Mouse (Mus musculus): Measurements from ENCODE around the gene Grasp. TPM values are rescaled to one million over a fixed set of nuclear protein-coding genes. Genes with fewer than 3 reads are reported as not detected.

Gene Grasp
- polyA plus RNA-seq, 1 experiment from 2014 or later = 7.9 TPM

DNA sequence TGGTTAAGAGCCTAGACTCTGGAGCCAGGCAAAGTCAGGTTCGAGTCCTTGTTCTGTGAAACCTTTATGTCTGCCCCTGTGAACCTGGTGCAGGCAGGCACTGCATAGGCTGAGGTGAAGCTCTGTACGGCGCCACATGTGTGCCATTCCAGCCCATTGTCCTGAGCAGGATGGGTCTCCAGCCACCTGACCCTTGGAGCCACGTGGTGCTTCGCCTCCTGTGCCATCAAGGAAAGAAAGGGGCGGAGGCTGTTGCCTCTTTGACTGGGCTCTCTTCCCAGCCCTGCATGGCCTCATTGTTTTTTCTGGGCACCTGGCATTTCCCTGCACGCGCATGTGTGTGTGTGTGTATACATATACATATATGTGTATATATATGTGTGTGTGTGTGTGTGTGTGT is 15.8 kb downstream of the Grasp start:
- no peak overlapping the region for H3K4me3 ChIP-seq (replicated peaks)
- H3K4me1 ChIP-seq (replicated peaks) = peaks cover 34% of the 10 kb centered on the region
- no peaks in the 10 kb centered on the region for H3K36me3 ChIP-seq
- ATAC-seq (ENCODE audit: insufficient number of reproducible peaks, insufficient read depth, low FRiP score, low TSS enrichment, low read depth) = no peak
- H3K27ac ChIP-seq = no peak overlapping the region
- peaks cover 9% of the 10 kb centered on the region for H3K27me3 ChIP-seq
- WGBS = 61% methylated on average over 8 of the region's 8 CpGs
- H3K9ac ChIP-seq (replicated peaks) = no peak overlapping the region
- no peaks in the 10 kb centered on the region for H3K9me3 ChIP-seq
- H3K4me2 ChIP-seq = no peak overlapping the region

DNA sequence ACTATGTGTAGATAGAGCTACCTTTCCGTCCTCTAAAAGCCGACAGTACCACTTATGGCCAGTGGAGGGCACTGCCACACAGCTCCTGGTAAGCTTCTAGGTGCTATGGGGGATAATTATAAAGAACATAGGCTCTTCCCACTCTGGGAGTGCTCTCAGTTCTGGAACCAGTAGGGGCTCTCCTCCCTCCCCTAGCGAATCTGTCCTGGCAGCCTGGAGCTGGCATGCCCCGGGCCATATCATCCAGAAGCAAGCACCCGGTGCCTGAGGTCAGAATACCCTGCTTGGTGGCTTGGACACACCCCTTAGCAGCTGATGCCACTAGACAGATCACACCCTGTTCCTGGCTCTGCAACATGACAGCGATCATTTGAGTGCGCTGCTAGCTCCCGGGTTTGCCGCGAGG is 16.8 kb downstream of the Grasp start:
- no peak overlapping the region for H3K27ac ChIP-seq
- no peaks in the 10 kb centered on the region for H3K9me3 ChIP-seq
- H3K4me3 ChIP-seq (replicated peaks) = no peak overlapping the region; the same call in 1 of the 2 replicates
- peaks cover 9% of the 10 kb centered on the region for H3K27me3 ChIP-seq
- no peak; the same call in 1 of the 2 replicates for ATAC-seq (ENCODE audit: insufficient number of reproducible peaks, insufficient read depth, low FRiP score, low TSS enrichment, low read depth)
- H3K4me2 ChIP-seq = peak overlapping the region; percentile 37
- H3K9ac ChIP-seq (replicated peaks) = no peak overlapping the region
- no peaks in the 10 kb centered on the region for H3K36me3 ChIP-seq
- peaks cover 25% of the 10 kb centered on the region for H3K4me1 ChIP-seq (replicated peaks)
- 9% methylated on average over 10 of the region's 10 CpGs for WGBS

DNA sequence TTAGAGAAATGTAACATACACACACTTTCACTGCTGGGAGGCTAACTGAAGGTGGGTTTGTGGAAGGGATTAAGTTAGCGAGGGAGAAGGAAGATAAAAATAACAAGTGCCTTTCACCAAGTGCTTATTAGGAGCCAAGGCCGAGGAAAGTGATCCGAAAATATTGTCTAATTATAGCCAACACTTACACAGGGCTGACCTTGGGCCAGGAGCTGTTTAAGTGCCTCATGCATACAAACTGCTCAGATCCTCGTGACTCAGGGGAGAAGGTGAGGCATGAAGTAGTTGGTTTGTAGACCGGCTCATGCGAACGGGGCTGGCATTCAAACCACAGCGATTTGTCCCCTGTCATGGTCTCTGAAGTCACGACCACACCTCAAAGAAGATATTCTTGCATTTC is 17.2 kb downstream of the Grasp start:
- H3K4me3 ChIP-seq (replicated peaks) = no peak overlapping the region
- H3K9me3 ChIP-seq = no peaks in the 10 kb centered on the region
- no peak for ATAC-seq (ENCODE audit: insufficient number of reproducible peaks, insufficient read depth, low FRiP score, low TSS enrichment, low read depth)
- 56% methylated on average over 9 of the region's 9 CpGs for WGBS
- H3K27ac ChIP-seq = no peak overlapping the region
- no peak overlapping the region for H3K9ac ChIP-seq (replicated peaks)
- H3K36me3 ChIP-seq = no peaks in the 10 kb centered on the region
- peaks cover 9% of the 10 kb centered on the region for H3K27me3 ChIP-seq
- H3K4me1 ChIP-seq (replicated peaks) = peaks cover 23% of the 10 kb centered on the region
- H3K4me2 ChIP-seq = peak overlapping the region; percentile 37

DNA sequence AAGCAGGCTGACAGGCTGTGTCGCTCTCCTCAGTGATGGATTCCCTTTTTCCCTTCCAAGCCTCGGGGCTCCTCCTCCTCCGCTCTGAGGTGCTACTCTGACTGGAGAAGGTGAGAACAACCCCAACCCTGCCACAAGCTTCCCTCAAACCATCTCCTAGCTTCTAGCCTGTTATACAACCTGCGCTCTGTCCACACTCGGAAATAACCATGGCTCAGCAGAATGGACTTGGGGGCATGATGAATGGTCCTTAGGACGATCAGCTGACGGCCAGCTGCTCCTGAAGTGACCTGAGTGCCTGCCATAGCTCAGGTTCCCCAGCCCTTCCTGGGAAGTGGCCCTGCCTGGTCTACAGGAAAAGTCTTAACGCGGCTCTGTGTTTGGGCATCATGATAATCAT is 17.9 kb downstream of the Grasp start:
- Histone ChIP-seq H3K9me3 (no peaks in the 10 kb centered on the region), H3K27me3 (peaks cover 9% of the 10 kb centered on the region), H3K9ac (replicated peaks) (no peak overlapping the region), H3K27ac (no peak overlapping the region), H3K4me1 (replicated peaks) (peaks cover 24% of the 10 kb centered on the region), H3K36me3 (no peaks in the 10 kb centered on the region), H3K4me2 (no peak overlapping the region), H3K4me3 (replicated peaks) (no peak overlapping the region)
- WGBS = 61% methylated on average over 9 of the region's 9 CpGs
- ATAC-seq (ENCODE audit: insufficient number of reproducible peaks, insufficient read depth, low FRiP score, low TSS enrichment, low read depth) = no peak

DNA sequence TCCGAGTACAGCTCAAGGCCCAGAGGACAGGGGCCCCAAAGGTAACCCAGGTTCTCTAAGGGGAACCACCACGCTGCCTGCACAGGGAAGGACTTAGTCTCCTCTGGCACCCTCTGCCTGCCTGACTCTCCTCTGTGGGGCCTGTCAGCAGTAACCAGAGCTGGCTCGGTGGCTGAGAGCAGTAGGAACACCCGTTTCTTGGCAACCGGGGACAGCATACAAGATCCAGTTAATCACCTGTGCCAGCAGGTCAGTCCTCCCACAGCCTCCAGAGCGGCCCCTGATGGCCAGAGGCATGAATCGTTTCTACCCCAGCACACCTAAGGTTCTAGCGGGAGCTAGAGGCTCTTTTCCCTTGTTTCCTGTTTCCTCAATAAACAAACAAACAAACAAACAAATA is 18.7 kb downstream of the Grasp start:
- Histone ChIP-seq H3K27me3 (peaks cover 9% of the 10 kb centered on the region), H3K9ac (replicated peaks) (no peak overlapping the region), H3K27ac (no peak overlapping the region), H3K36me3 (no peaks in the 10 kb centered on the region), H3K4me3 (replicated peaks) (no peak overlapping the region), H3K4me2 (no peak overlapping the region), H3K9me3 (no peaks in the 10 kb centered on the region), H3K4me1 (replicated peaks) (peaks cover 29% of the 10 kb centered on the region)
- WGBS = 19% methylated on average over 8 of the region's 8 CpGs
- no peak for ATAC-seq (ENCODE audit: insufficient number of reproducible peaks, insufficient read depth, low FRiP score, low TSS enrichment, low read depth)

DNA sequence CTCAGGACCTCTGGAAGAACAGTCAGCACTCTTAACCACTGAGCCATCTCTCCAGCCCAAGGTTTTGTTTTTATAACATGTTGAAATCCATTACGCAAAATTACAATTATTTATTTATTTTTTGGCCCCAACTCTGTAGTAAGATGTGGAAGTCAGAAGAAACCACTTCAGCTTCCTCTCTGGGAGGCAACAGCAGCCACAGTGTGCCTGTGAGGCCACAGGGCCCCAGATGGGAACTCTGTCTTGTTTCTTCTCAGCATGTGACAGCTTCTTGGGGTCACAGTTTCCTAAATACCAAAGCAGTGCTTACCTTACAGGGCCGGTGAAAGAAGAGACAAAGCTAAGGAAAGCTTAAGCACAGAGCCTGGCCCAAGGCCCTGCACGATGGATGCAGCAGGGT is 20.0 kb downstream of the Grasp start:
- no peaks in the 10 kb centered on the region for H3K9me3 ChIP-seq
- H3K4me2 ChIP-seq = no peak overlapping the region
- H3K27ac ChIP-seq = no peak overlapping the region
- 71% methylated on average over 3 of the region's 3 CpGs for WGBS
- no peak overlapping the region for H3K9ac ChIP-seq (replicated peaks)
- no peak overlapping the region for H3K4me3 ChIP-seq (replicated peaks)
- H3K36me3 ChIP-seq = no peaks in the 10 kb centered on the region
- ATAC-seq (ENCODE audit: insufficient number of reproducible peaks, insufficient read depth, low FRiP score, low TSS enrichment, low read depth) = no peak
- peaks cover 1% of the 10 kb centered on the region; the same call in 1 of the 2 replicates for H3K27me3 ChIP-seq
- H3K4me1 ChIP-seq (replicated peaks) = peaks cover 31% of the 10 kb centered on the region

DNA sequence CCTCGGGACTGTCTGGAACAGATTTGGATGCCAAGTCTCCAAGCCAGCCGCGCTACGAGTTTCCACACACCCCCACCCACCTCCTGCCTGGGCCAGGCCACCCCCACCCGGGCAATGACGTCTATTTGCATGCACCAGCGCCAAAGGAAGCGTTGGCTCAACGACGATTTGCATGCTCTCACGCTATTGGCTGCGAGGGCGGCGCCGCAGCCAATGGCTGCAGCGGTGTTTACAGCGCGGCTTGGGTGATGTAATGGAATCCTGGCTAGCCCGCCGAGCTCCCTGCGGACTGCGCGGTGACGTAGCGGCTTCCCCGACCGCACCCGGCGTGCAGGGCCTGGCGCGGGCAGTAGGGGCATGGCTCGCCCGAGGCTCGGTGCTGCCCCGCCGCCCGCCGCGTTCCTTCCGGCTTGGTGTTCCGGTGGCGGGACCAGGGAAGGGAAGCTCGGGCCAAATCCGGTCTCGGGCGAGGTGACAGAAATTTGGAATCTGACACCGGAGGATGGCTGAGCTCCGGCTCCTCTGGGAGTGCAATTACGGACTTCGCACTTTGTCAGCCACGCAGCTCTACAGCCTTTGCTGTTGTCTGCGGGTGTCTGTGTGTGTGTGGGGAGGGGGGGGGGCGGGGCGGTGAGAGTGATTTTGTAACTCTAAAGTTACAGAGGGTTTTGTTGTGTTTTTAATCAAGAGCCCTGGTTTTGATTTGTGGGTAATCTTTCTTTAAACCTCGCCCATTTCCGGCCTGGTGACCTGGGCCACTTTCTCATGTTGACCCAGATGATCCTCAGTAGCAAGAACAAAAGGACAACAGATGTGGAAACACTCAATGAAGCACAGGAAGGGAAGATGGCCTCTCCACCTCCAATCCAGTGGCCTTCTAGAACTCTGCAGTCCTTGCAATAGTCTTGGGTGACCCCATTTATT is 22.5 kb downstream of the Grasp start:
- peak overlapping the region; percentile 63 for H3K4me2 ChIP-seq
- peak overlapping the region; percentile 95 for H3K27ac ChIP-seq
- peak; percentile 97 for ATAC-seq (ENCODE audit: insufficient number of reproducible peaks, insufficient read depth, low FRiP score, low TSS enrichment, low read depth)
- H3K9ac ChIP-seq (replicated peaks) = peak overlapping the region; percentile 54
- H3K27me3 ChIP-seq = no peaks in the 10 kb centered on the region
- WGBS = under 1% methylated on average over 56 of the region's 56 CpGs
- H3K9me3 ChIP-seq = no peaks in the 10 kb centered on the region
- H3K36me3 ChIP-seq = no peaks in the 10 kb centered on the region
- peaks cover 22% of the 10 kb centered on the region; the same call in 1 of the 2 replicates for H3K4me1 ChIP-seq (replicated peaks)
- peak overlapping the region; percentile 37 for H3K4me3 ChIP-seq (replicated peaks)

DNA sequence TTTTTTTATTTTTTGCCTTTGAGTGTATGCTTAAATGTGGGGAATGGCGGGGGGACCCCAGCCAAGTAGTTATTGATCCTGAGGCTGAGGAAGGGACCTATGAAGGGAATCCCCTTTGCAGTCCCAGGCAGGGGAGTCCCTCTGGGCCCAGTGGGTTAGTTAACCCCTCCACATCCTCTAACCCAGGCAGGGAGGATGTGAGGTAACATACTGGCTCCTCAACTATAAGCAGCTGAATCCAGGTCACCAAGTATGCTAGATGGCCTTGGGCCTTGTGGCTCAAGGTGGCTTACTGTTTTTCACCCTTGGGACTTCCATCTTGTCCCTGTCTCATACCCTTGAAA is 23.1 kb downstream of the Grasp start:
- no peak overlapping the region for H3K9ac ChIP-seq (replicated peaks)
- H3K4me3 ChIP-seq (replicated peaks) = peak overlapping the region; percentile 37; the same call in 1 of the 2 replicates
- peaks cover 22% of the 10 kb centered on the region; the same call in 1 of the 2 replicates for H3K4me1 ChIP-seq (replicated peaks)
- ATAC-seq (ENCODE audit: insufficient number of reproducible peaks, insufficient read depth, low FRiP score, low TSS enrichment, low read depth) = no peak
- 86% methylated on average over 1 of the region's 1 CpGs for WGBS
- no peaks in the 10 kb centered on the region for H3K9me3 ChIP-seq
- H3K27me3 ChIP-seq = no peaks in the 10 kb centered on the region
- no peaks in the 10 kb centered on the region for H3K36me3 ChIP-seq
- peak overlapping the region; percentile 63 for H3K4me2 ChIP-seq
- peak overlapping the region; percentile 95 for H3K27ac ChIP-seq

DNA sequence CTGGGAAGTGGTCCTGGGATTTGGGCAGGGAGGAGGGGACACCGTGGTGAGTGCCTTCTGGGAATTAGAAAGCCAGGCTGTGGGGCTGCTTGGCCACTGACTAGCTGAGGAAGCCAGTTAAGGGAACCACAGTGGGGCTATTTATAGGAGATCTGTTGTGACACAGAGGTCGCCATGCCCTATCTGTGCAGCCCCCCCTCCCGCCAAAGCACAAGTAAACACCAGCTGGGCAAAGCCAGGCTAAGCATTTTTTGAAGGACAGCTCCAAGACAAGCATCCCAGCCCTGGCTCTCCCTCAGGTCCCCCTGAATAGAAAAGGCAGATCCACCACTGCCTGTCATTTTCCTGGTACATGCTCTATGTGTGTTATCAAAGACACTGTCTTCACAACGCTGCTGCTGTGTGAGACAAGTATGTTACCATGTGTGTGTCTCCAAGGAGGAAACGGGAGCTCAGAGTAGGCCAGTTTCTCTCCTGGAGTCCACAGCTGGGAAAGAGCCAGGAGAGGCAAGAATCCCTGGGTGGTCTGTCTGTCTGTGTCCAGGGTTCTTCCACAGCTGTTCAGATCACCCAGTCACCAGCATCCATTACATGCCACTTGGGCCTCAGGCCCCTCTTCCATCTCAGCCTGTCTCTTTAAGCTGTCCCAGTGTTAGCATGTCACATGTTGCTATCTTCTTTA is 24.2 kb downstream of the Grasp start:
- no peak for ATAC-seq (ENCODE audit: insufficient number of reproducible peaks, insufficient read depth, low FRiP score, low TSS enrichment, low read depth)
- H3K27me3 ChIP-seq = no peaks in the 10 kb centered on the region
- H3K9me3 ChIP-seq = no peaks in the 10 kb centered on the region
- H3K9ac ChIP-seq (replicated peaks) = no peak overlapping the region
- H3K4me3 ChIP-seq (replicated peaks) = no peak overlapping the region
- H3K27ac ChIP-seq = peak overlapping the region; percentile 51; the same call in 1 of the 2 replicates
- peaks cover 18% of the 10 kb centered on the region; the same call in 1 of the 2 replicates for H3K4me1 ChIP-seq (replicated peaks)
- H3K4me2 ChIP-seq = no peak overlapping the region
- 56% methylated on average over 5 of the region's 5 CpGs for WGBS
- H3K36me3 ChIP-seq = no peaks in the 10 kb centered on the region

DNA sequence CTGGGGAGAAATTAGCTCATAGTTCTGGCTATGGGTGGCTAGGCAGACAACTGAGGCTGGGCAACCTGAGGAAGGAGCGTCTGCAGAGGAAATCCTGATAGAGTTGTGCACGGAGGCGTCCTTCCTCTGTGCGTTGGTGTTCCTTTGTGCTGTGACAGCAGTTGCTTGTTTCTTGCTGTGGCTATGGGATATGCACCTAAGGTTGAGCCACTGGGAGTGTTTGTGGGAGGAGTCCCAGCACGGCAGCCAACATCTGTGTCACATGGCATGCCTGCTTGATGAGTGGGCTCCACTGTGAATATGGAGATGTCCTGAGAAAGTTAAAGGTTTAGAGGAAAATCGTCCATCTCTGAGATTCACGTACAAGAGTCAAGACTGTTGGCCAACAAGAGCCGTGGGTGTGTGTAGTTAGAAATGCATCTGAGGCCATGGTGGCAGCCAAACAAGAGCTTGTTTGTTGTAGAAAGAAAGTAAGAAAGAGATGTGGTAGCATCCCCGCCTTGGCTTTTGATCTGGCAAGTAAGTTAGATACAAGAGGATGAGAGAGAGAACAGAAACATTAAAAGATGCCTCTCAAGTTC is 26.3 kb downstream of the Grasp start:
- Histone ChIP-seq H3K27ac (no peak overlapping the region), H3K9me3 (no peaks in the 10 kb centered on the region), H3K4me3 (replicated peaks) (no peak overlapping the region), H3K4me1 (replicated peaks) (peaks cover 29% of the 10 kb centered on the region), H3K9ac (replicated peaks) (no peak overlapping the region), H3K4me2 (no peak overlapping the region), H3K27me3 (peaks cover 2% of the 10 kb centered on the region; the same call in 1 of the 2 replicates), H3K36me3 (no peaks in the 10 kb centered on the region)
- no peak for ATAC-seq (ENCODE audit: insufficient number of reproducible peaks, insufficient read depth, low FRiP score, low TSS enrichment, low read depth)
- 80% methylated on average over 9 of the region's 9 CpGs for WGBS

DNA sequence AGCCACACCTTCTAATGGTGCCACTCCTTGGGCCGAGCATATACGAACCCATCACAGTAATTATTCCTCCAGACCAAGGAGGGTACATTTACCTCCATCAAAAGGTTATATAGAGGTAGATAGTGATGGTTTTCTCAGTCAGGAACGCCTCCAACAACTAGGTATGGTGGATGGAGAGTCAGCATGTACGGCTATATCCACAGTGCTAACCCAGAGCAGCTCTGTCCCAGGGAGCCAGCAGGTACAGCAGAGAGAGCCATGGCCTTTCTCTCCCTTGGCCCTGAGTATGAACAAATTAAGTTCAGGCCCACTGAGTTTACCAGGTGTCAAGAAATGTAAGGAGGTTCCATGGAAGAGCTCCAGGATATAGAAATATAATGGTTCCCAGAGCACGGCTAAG is 27.9 kb downstream of the Grasp start:
- no peak overlapping the region for H3K27ac ChIP-seq
- no peaks in the 10 kb centered on the region for H3K9me3 ChIP-seq
- H3K27me3 ChIP-seq = peaks cover 2% of the 10 kb centered on the region; the same call in 1 of the 2 replicates
- no peak overlapping the region for H3K9ac ChIP-seq (replicated peaks)
- H3K4me3 ChIP-seq (replicated peaks) = no peak overlapping the region
- peaks cover 22% of the 10 kb centered on the region for H3K4me1 ChIP-seq (replicated peaks)
- H3K36me3 ChIP-seq = no peaks in the 10 kb centered on the region
- 85% methylated on average over 5 of the region's 5 CpGs for WGBS
- no peak for ATAC-seq (ENCODE audit: insufficient number of reproducible peaks, insufficient read depth, low FRiP score, low TSS enrichment, low read depth)
- no peak overlapping the region for H3K4me2 ChIP-seq
